Mouse (Mus musculus): ENCODE measurements around the gene Sec24c.

Sec24c gene

GRCm38 (mm10) chr14:20660827-20661660, 13.1 kb upstream of the Sec24c start:
- peak; percentile 95 to 96 for DNase-seq

- DNase-seq = peak; percentile 63 to 66
These were observed 12.3 kb upstream of the Sec24c start for GRCm38 (mm10) chr14:20661661-20662331.

- DNase-seq = no peak
These were observed 11.4 kb upstream of the Sec24c start for GRCm38 (mm10) chr14:20662740-20663139.

GRCm38 (mm10) chr14:20663601-20664000, 10.5 kb upstream of the Sec24c start:
- no peak for DNase-seq

GRCm38 (mm10) chr14:20664436-20664835, 9.7 kb upstream of the Sec24c start:
- DNase-seq = no peak

GRCm38 (mm10) chr14:20667469-20667868, 6.6 kb upstream of the Sec24c start:
- DNase-seq = no peak

GRCm38 (mm10) chr14:20668154-20668810, 5.8 kb upstream of the Sec24c start, which contains the start of gene Synpo2l:
Synpo2l (minus strand) TSS chr14:20668354.
- peak; percentile 76 to 81 for DNase-seq

GRCm38 (mm10) chr14:20672990-20673389, 1.1 kb upstream of the Sec24c start:
- DNase-seq = peak; percentile 49 to 78

- peak; percentile 78 to 87 for DNase-seq
These were observed 409 bp upstream of the Sec24c start for GRCm38 (mm10) chr14:20673735-20674063.

- no peak for DNase-seq
These were observed 3.8 kb downstream of the Sec24c start for GRCm38 (mm10) chr14:20677906-20678305.

- DNase-seq = no peak
These were observed 7.6 kb downstream of the Sec24c start for GRCm38 (mm10) chr14:20681742-20682141.

GRCm38 (mm10) chr14:20682498-20682897, 8.4 kb downstream of the Sec24c start:
- DNase-seq = peak; percentile 46 to 47

GRCm38 (mm10) chr14:20686576-20686975, 12.5 kb downstream of the Sec24c start:
- DNase-seq = no peak

GRCm38 (mm10) chr14:20689009-20689408, 14.9 kb downstream of the Sec24c start:
- no peak for DNase-seq

- DNase-seq = no peak
These were observed 17.7 kb downstream of the Sec24c start for GRCm38 (mm10) chr14:20691772-20692171.

- DNase-seq = no peak
These were observed 19.5 kb downstream of the Sec24c start for GRCm38 (mm10) chr14:20693589-20694101.

- no peak for DNase-seq
These were observed 20.2 kb downstream of the Sec24c start for GRCm38 (mm10) chr14:20694185-20694883.

- DNase-seq = peak; percentile 69 to 70
These were observed 21.0 kb downstream of the Sec24c start, which contains the start of gene Fut11 for GRCm38 (mm10) chr14:20694884-20695760. Fut11 (plus strand) TSS chr14:20694968.

- no peak for DNase-seq
These were observed 21.8 kb downstream of the Sec24c start for GRCm38 (mm10) chr14:20695761-20696520.

- peak in 1 of 2 experiments; percentile 39 for DNase-seq
These were observed 22.9 kb downstream of the Sec24c start for GRCm38 (mm10) chr14:20696986-20697385.

GRCm38 (mm10) chr14:20698515-20698914, 24.4 kb downstream of the Sec24c start:
- no peak for DNase-seq
